ENCODE assay signal across 10 mouse cellular contexts in the genomic region with DNA sequence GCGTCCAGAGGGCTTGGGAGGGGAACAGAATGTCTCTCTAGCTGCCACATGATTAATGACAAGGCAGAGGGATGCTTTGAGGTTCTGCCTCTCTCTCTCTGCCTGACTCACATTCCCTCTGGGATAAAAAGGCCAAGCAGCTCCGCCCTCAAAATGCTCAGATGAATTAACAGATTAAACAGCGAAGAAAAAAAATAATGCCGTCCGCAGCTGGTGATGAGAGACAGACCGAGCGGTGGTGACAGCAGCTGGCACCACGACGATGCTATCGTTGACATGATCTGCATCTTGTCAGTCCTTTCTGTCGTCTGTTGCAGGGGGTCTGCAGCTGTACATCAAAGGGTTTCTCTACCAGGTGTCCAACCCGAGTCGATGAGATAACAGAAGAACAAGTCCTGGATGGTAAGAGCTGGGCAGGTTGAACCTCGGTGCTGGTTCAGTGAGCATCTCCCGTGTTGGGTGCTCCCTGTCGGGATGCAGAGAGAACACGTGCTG.
A peak's percentile ranks its signal among the peaks of the same experiment; 100 is the strongest.
DNase-seq lines count a peak whose midpoint lies in the region; ATAC-seq and TF ChIP-seq lines count a peak whose summit lies in the region.
"Had no signal": no experiment of that assay in that cellular context is flagged by ENCODE, and none has a peak within 500 bp of the region (broad histone marks: within the 10 kb centered on the region; RNA-seq: fewer than 3 reads in every experiment).

No protein-coding gene starts in this region.

- no peak overlapping the region for H3K9ac ChIP-seq in heart, embryonic 13.5 days
- no peak overlapping the region for H3K9ac ChIP-seq in heart, embryonic 11.5 days (ENCODE audit: low read depth, low read length)
- H3K9ac ChIP-seq in forebrain, embryonic 15.5 days (replicated peaks): no peak overlapping the region
- H3K9ac ChIP-seq in midbrain, embryonic 16.5 days (ENCODE audit: low read depth, low read length): 0 out of 2 replicates have a peak overlapping the region, but pooled peaks have one; percentile 20
- H3K9ac ChIP-seq in heart, embryonic 12.5 days: no peak overlapping the region
- H3K9ac ChIP-seq in liver, postnatal 0 days (replicated peaks): no peak overlapping the region
- H3K9ac ChIP-seq: limb, embryonic 15.5 days had no signal

- TF ChIP-seq EP300 in liver, postnatal 0 days (IDR thresholded peaks at IDR 0.05; ENCODE audit: low read depth): no peak

- H3K27me3 ChIP-seq in heart, embryonic 13.5 days (replicated peaks): no peaks in the 10 kb centered on the region; the same call in 1 of the 2 replicates
- H3K27me3 ChIP-seq in heart, embryonic 11.5 days (ENCODE audit: control insufficient read depth, insufficient read depth, low read length): no peaks in the 10 kb centered on the region
- no peaks in the 10 kb centered on the region for H3K27me3 ChIP-seq in forebrain, embryonic 15.5 days
- H3K27me3 ChIP-seq in midbrain, embryonic 16.5 days (ENCODE audit: control insufficient read depth, insufficient read depth, low read depth, low read length): no peaks in the 10 kb centered on the region
- H3K27me3 ChIP-seq in heart, embryonic 12.5 days (replicated peaks): no peaks in the 10 kb centered on the region
- no peaks in the 10 kb centered on the region for H3K27me3 ChIP-seq in liver, postnatal 0 days (ENCODE audit: insufficient read depth, low read length)
- H3K27me3 ChIP-seq: limb, embryonic 15.5 days had no signal

- H3K9me3 ChIP-seq in heart, embryonic 13.5 days: no peaks in the 10 kb centered on the region
- H3K9me3 ChIP-seq in heart, embryonic 11.5 days (replicated peaks; ENCODE audit: control insufficient read depth, low read length): no peaks in the 10 kb centered on the region
- H3K9me3 ChIP-seq in forebrain, embryonic 15.5 days: no peaks in the 10 kb centered on the region
- no peaks in the 10 kb centered on the region for H3K9me3 ChIP-seq in midbrain, embryonic 16.5 days (replicated peaks; ENCODE audit: control insufficient read depth, low read length, poor library complexity, severe bottlenecking)
- no peaks in the 10 kb centered on the region for H3K9me3 ChIP-seq in heart, embryonic 12.5 days (replicated peaks)
- H3K9me3 ChIP-seq in liver, postnatal 0 days (ENCODE audit: low read length): no peaks in the 10 kb centered on the region
- H3K9me3 ChIP-seq: limb, embryonic 15.5 days had no signal

- no peak overlapping the region for H3K4me3 ChIP-seq in heart, embryonic 13.5 days
- H3K4me3 ChIP-seq in heart, embryonic 11.5 days (ENCODE audit: low read depth, low read length): no peak overlapping the region
- no peak overlapping the region for H3K4me3 ChIP-seq in forebrain, embryonic 15.5 days
- peak overlapping the region; percentile 9; the same call in 1 of the 2 replicates for H3K4me3 ChIP-seq in midbrain, embryonic 16.5 days (ENCODE audit: low read depth, low read length)
- H3K4me3 ChIP-seq in heart, embryonic 12.5 days: no peak overlapping the region
- H3K4me3 ChIP-seq in liver, postnatal 0 days (ENCODE audit: low read depth, low read length): no peak overlapping the region
- H3K4me3 ChIP-seq: limb, embryonic 15.5 days had no signal

- TF ChIP-seq CTCF in liver, postnatal 0 days (IDR thresholded peaks at IDR 0.05; ENCODE audit: low read depth): no peak

- 21% methylated on average over 17 of the region's 17 CpGs for WGBS in heart, embryonic 13.5 days
- WGBS in heart, embryonic 11.5 days (ENCODE audit: insufficient replicate concordance): 27% methylated on average over 17 of the region's 17 CpGs
- WGBS in forebrain, embryonic 15.5 days: 42% methylated on average over 17 of the region's 17 CpGs
- 19% methylated on average over 17 of the region's 17 CpGs for WGBS in midbrain, embryonic 16.5 days
- WGBS in heart, embryonic 12.5 days: 24% methylated on average over 17 of the region's 17 CpGs
- WGBS in liver, postnatal 0 days (ENCODE audit: insufficient replicate concordance): 56% methylated on average over 17 of the region's 17 CpGs

- peak; percentile 66 for DNase-seq in NIH3T3 (ENCODE audit: low read depth)
- no peak for DNase-seq in frontal cortex, postnatal 10 days (ENCODE audit: low spot score in 2 of 2)
- no peak for DNase-seq in liver, postnatal 0 days

- H3K4me2 ChIP-seq in heart, embryonic 13.5 days: 0 out of 2 replicates have a peak overlapping the region, but pooled peaks have one; percentile 5
- H3K4me2 ChIP-seq in heart, embryonic 11.5 days: no peak overlapping the region
- H3K4me2 ChIP-seq in forebrain, embryonic 15.5 days (replicated peaks): 0 out of 2 replicates have a peak overlapping the region, but pooled peaks have one; percentile 6
- peak overlapping the region; percentile 43 for H3K4me2 ChIP-seq in midbrain, embryonic 16.5 days (ENCODE audit: low read length)
- H3K4me2 ChIP-seq in heart, embryonic 12.5 days: no peak overlapping the region
- no peak overlapping the region for H3K4me2 ChIP-seq in liver, postnatal 0 days (ENCODE audit: low read depth, low read length)
- H3K4me2 ChIP-seq: limb, embryonic 15.5 days had no signal

- ATAC-seq in heart, embryonic 13.5 days (ENCODE audit: extremely low read depth, insufficient number of reproducible peaks, low FRiP score, low TSS enrichment): no peak
- ATAC-seq in heart, embryonic 11.5 days (replicated peaks; ENCODE audit: insufficient number of reproducible peaks, low FRiP score, low TSS enrichment): no peak
- ATAC-seq in forebrain, embryonic 15.5 days (replicated peaks): peak; percentile 57; the same call in 1 of the 2 replicates
- ATAC-seq in midbrain, embryonic 16.5 days: peak; percentile 64
- no peak for ATAC-seq in heart, embryonic 12.5 days (ENCODE audit: insufficient number of reproducible peaks, low FRiP score)
- ATAC-seq in liver, postnatal 0 days: no peak

- no peak overlapping the region for H3K27ac ChIP-seq in heart, embryonic 13.5 days (replicated peaks)
- no peak overlapping the region for H3K27ac ChIP-seq in heart, embryonic 11.5 days (ENCODE audit: low read depth, low read length)
- H3K27ac ChIP-seq in forebrain, embryonic 15.5 days (replicated peaks): no peak overlapping the region
- no peak overlapping the region for H3K27ac ChIP-seq in midbrain, embryonic 16.5 days (ENCODE audit: low read length)
- no peak overlapping the region for H3K27ac ChIP-seq in heart, embryonic 12.5 days (ENCODE audit: poor library complexity, severe bottlenecking)
- H3K27ac ChIP-seq in liver, postnatal 0 days (ENCODE audit: low read depth): no peak overlapping the region
- H3K27ac ChIP-seq: limb, embryonic 15.5 days; macrophage had no signal

- peaks cover 73% of the 10 kb centered on the region for H3K4me1 ChIP-seq in heart, embryonic 13.5 days
- peaks cover 58% of the 10 kb centered on the region for H3K4me1 ChIP-seq in heart, embryonic 11.5 days (ENCODE audit: control insufficient read depth, insufficient read depth, low read length)
- H3K4me1 ChIP-seq in forebrain, embryonic 15.5 days: no peaks in the 10 kb centered on the region
- H3K4me1 ChIP-seq in midbrain, embryonic 16.5 days (ENCODE audit: control insufficient read depth, insufficient read depth, low read length): 0 out of 2 replicates have a peak, but pooled peaks cover 5% of the 10 kb centered on the region
- peaks cover 65% of the 10 kb centered on the region for H3K4me1 ChIP-seq in heart, embryonic 12.5 days (replicated peaks)
- peaks cover 8% of the 10 kb centered on the region; the same call in 1 of the 2 replicates for H3K4me1 ChIP-seq in liver, postnatal 0 days (ENCODE audit: insufficient read depth)

- no peaks in the 10 kb centered on the region for H3K36me3 ChIP-seq in heart, embryonic 13.5 days
- no peaks in the 10 kb centered on the region for H3K36me3 ChIP-seq in heart, embryonic 11.5 days (ENCODE audit: control insufficient read depth, insufficient read depth, low read length)
- H3K36me3 ChIP-seq in forebrain, embryonic 15.5 days: no peaks in the 10 kb centered on the region
- H3K36me3 ChIP-seq in midbrain, embryonic 16.5 days (ENCODE audit: control insufficient read depth, insufficient read depth, low read length): no peaks in the 10 kb centered on the region
- H3K36me3 ChIP-seq in heart, embryonic 12.5 days: no peaks in the 10 kb centered on the region
- no peaks in the 10 kb centered on the region for H3K36me3 ChIP-seq in liver, postnatal 0 days (replicated peaks; ENCODE audit: insufficient read depth, low read length)
- H3K36me3 ChIP-seq: limb, embryonic 15.5 days had no signal

Comparison
In these comparisons a context has a peak if more than half of its experiments do, and no peak if none do; other contexts are left out.
1. H3K4me2 ChIP-seq: peak in heart, embryonic 13.5 days (single experiment), forebrain, embryonic 15.5 days (single experiment) and midbrain, embryonic 16.5 days (single experiment); none in heart, embryonic 11.5 days (single experiment), heart, embryonic 12.5 days (single experiment) and liver, postnatal 0 days (single experiment).
2. ATAC-seq: peak in forebrain, embryonic 15.5 days (single experiment) and midbrain, embryonic 16.5 days (single experiment); none in heart, embryonic 13.5 days (single experiment), heart, embryonic 11.5 days (single experiment), heart, embryonic 12.5 days (single experiment) and liver, postnatal 0 days (single experiment).